Mouse (Mus musculus): Measurements from ENCODE around the gene B4gat1.
"Not testable (repeated sequence)": the region's sequence is repeated elsewhere in the genome, so short reads cannot be mapped to it uniquely, and the experiment has no call there.

B4gat1 gene

DNA sequence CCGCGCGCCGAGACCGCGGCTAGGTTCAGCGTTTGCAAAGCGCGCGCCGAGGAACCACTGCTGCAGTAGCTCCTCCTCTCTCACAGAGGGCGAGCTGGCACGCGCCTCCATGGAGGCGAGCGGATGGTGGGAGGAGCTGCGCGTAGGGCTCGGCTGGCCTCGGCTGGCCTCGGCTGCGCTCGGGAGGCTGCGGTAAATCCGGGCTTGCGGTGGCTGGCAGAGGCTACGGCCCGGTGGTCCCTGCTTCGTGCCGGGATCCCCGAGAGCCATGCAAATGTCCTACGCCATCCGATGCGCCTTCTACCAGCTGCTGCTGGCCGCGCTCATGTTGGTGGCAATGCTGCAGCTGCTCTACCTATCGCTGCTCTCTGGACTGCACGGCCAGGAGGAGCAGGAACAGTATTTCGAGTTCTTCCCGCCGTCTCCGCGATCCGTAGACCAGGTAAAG, at the start of gene B4gat1, which contains the start of gene AC124502.3:
Gene B4gat1 (plus strand): TSS at position 118 of the 448 bp plus-strand sequence.
Gene AC124502.3 (plus strand): TSS at position 183 of the 448 bp plus-strand sequence.
- peak; percentile 88 for DNase-seq

DNA sequence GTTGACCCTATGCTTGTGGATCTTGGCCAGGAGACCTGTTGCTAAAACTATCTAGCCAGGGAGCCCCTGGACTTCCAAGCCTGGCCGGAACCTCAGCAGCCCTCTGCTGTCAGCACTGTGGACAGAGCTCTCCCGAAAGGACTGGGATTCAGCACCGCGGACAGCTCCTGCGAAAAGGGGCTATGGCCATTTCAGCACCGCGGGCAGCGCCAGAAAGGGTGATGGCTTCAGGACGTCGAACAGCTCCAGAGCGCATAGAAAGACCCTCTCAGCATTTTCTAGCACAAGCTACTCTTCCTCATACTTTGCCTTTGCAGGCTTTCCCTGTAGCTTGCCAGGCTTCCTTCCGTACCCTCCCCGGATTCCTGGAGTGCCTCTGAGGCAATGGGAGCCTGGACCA, 49.6 kb upstream of the B4gat1 start:
- peak; percentile 88 for DNase-seq

DNA sequence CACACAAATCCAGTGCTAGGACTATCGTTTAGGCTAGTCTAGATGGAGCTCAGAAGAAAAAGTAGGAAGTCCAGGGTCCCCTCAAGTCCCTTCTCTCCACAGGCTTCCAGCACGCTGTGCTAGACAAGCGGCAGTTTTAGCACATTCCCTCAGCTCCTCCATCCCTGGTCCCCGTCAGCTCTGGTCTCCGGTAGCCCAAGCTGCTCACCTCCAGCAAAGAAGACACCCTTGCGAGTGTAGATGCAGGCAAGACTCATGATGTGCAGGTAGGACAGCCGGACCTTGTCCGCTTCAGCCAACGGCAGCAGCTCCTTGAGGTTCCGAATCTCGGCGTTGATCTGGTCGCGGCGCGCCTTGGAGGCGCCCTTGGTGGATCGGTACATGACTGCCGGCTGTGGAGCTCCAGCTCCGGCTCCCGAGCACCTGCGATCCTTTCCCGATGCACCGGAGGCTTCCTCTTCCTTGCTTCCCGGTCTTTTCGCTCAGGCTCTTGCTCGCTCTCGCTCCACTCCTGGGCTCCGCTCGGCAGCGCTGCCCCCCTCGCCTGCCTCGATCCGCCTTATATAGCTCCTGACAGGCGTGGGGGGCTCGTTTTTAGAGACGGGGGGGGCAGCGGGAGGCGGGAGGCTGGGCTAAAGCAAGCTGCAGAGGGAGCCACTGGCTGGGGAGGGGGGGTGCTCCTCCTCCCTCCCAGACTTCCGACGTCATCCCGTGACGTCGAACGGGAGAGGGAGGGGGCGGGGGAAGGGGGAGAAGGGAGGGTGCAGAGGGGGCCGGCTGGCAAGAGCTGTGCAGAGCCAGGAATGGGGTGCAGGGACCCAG, 49.0 kb upstream of the B4gat1 start:
- no peak for DNase-seq

DNA sequence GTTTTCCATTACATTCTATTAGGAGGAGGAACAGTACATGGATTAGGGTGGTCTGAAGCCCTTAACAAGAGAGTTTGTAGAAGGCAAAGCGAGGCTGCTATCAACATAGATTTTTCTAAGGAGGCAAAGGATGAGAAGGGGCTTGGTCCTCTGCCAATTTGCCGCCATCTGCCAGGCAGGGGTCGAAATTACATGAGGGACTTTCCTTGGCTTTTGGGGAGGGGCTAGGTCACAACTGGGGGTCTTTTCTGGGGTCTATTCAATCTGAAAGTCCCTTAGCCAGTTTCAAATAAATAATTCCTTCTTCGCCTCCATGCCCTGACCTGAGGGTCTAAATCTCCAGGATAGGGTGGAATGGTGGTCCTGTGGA, 48.4 kb upstream of the B4gat1 start, which contains the start of gene Npas4:
Gene Npas4 (minus strand): TSS at position 61 of the 370 bp plus-strand sequence.
- no peak for DNase-seq

DNA sequence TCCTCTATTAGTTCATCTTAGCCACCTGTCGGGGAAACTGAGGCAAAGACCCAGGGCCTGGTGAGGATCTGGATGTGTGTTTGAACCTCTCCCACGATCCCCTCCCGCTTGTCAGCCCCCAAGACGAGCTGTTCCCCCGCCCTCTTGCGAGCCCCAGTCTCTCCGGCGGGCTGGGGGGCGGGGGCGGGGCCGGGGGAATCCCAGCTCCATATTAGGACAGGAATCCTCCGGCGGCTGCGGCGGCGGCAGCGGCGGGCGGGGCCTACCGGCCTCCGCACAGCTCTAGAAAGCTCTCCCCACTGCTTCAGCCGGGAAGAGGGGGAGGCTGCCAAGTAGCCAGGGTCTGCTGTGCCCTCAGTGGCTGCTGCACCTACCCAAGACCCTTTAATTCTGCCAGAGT, 47.9 kb upstream of the B4gat1 start:
- DNase-seq, result no peak

DNA sequence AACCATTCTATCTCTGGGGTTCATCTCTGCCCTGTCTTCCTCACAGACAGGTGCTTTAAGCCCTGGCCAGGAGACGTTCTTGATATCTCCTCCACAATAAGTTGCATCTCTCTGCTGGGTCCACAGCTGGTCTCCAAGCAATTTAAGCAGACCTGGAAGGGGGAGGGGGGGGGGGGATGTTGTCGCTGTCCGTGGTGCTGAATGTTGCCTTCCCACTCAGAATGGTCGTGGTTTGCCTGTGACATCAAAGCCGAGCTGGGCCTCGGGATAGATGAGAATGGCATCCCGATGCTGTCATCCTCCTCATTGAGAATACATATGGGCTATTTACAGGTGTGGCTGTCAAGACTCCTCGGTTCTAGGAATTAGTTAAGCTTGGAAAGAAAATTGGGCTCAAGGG, 46.3 kb upstream of the B4gat1 start:
- DNase-seq, result peak; percentile 20

DNA sequence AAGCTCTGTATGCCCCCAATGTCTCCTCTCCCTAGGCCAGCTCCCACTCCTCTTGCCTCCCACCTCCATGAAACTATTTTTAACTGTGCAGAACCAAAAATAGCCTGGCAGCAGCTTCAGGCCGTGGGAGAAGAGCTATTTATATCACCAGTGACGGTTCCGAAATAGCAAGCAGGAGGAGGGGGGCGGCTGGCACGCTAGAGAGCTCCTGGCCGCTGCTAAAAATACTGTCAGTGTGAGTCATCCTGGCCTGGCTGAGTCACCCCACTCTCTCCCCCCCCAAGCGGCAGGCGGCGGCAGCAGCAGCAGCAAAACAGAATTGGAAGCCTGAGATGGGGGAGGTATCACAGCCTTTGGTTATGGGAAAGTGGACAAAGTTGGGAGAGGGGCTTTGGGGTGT, 45.7 kb upstream of the B4gat1 start:
- DNase-seq, result peak; percentile 37

DNA sequence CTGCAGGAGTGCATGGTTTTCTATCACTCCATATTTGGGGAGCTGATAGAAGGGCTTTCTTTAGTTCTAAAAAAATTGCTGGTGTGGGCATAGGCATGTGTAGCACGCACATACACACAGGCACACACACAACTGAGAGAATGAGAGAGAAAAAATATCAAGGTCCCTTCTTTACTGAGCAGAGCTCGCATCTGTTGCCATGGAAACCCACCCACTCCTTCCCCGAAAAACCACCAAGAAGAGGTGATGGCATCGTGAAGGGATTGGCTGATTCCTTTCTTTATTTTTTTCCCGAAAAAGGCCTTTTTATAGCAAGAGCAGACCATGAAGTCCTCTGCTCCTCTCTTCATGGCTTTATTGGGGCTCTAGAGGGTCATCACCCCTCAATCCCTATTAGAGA, 44.6 kb upstream of the B4gat1 start:
- DNase-seq, result no peak

DNA sequence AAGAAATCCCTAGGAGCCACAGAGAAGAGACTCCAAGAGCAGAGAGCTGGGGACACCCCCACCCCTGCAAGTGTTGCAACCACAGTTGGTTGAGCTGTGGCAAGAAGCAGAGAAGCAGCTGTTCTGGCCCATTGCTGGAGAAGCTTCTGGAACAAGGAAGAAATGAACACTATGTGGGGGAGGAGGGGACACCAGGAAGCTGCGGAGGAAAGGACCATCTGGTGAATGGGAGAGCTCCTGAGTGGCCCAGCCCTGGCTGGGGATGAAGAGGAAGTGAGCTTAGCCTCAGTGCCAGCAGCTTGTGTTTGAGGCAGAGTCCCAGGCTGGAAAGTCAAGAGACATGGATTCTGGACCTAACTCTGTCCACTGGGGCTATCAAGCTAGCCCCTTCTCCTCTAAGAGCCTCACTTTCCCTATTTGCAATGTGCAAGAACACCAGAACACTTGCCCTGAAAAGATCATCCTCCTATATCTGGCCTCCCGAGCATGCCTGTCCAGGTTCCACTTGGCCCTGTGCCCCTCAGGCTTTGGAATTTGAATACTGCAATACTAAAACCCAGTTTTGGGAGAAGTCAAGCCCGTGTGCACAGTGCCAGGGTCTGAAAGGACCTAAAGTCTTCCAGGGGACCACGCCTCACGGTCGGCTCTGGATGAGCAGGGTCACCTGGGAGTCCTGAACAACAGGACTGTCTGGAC, 39.0 kb upstream of the B4gat1 start:
- DNase-seq, result no peak

DNA sequence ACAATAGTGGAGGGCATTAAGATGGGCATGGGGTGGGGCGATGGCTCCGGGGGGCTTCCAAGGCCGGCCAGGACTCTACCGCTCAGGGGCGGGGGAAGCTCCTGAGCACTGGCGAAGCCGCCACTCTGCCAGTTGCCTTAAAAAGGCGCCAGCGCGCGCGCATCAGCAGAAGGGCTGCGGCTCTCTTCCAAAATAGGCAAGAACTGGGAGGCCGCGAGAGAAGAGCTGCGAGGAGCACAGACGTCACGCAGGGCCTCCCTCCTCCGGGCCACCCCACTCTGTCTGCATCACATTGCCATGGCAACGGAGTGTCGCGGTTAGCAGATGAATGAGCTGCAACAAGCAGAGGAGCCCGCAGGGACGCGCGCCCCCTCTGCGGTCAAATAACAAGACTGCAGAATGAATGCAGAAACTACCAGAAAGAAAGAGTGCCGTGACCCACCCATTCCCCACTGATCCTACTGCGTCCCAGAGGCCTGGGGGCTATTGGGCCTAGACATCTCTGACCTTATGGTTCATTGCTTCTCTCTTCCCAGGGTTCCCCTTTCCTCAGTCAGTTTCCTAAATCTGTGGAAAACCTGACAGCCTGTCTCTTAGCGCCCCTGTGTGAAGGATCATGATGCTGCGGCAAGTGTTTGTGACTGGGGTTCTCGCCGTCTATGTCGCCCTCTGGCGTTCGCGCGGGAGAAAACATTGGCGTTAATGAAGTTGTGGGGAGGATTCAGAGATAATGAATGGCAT, 36.8 kb upstream of the B4gat1 start:
- peak; percentile 65 for DNase-seq

DNA sequence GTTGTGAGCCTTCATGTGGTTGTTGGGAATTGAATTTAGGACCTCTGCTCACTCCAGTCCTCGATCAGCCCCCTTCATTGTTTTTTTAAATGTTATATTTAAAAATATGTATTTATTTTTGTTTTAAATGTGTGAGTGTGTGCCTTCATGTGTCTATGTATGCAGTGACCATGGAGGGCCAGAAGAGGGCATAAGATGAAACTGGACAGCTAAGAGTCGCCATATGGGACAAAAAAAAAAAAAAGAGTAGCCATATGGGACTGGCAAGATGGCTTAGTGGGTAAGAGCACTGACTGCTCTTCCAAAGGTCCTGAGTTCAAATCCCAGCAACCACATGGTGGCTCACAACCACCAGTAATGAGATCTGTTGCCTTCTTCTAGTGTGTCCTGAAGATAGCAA, 35.0 kb upstream of the B4gat1 start:
- not testable (repeated sequence) for DNase-seq

DNA sequence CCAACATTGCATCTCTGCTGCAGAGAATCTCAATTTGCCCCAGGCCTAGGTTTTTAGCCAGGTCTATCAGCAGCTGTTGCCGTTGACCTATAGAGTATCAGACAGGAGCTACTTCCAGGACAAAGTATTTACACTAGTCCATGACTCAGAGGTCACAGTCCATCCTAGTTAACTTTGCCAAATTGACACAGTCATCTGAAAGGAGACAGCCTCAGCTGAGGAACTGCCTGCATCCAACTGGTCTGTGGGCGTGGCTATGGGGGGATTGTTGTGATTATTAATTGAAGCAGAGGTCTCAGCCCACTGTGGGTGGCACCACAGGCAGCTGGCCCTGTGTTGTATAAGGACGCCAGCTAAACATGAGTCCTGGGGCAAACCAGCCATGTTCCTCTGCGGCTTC, 33.7 kb upstream of the B4gat1 start:
- no peak for DNase-seq

DNA sequence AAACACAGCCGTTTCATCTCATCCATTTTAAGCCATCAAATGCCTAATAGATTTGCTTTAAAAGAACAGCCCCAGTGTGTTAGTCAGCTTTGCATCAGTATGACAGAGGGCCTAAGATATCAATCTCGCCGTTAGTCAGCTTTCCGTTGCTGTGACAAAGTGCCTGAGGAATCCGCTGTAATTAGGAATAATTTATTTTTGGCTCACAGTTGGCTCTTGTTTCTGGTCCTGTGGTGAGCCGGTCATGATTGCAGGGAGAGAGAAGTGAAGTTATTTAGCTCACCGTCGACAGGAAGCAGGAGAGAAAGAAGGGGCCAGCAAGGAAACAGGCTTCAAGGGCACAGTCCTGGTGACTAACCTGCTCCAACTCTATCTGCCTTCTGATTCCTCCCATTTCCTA, 25.5 kb upstream of the B4gat1 start:
- no peak for DNase-seq

DNA sequence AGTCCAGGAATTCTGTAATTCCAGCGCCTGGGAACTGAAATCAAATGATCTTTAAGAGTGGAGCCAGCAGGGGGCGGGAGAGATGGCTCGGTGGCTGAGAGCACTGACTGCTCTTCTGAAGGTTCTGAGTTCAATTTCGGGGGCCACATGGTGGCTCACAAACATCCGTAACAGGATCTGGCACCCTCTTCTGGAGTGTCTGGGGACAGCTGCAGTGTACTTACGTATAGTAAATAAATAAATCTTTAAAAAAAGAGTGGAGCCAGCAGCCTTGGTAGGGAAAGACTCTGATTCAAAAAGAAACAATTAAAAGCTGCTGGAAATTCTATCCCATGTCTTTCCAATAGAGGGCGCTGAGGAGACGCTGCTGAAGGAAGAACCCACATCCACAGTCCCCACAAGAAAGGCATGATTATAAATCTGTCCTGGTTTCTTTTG, 23.6 kb upstream of the B4gat1 start:
- DNase-seq, result no peak

DNA sequence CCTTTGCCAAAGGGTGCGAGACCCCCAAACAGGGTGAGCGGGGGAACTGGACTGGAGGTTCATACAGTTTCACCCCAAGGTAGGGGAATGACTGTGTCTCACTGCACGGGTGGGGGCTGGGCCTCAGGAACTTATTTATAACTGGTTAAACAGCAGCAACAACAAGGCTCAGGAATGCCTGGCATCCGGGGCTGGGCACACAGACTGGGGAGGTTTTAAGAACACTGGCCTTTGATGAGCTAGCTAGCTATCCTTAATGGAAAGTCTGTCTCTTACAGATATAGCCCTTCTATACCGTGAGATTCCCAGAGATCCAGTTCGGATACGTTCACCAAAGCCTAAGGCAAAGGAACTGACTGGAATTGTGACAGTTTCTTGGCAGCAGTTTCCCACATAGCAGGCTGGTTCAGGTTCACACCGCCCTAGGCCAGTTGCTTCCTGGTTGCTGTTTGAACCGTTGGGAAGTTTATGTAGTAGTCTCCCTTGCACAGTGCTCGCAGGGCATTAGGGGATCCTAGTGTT, 22.3 kb upstream of the B4gat1 start:
- no peak for DNase-seq

DNA sequence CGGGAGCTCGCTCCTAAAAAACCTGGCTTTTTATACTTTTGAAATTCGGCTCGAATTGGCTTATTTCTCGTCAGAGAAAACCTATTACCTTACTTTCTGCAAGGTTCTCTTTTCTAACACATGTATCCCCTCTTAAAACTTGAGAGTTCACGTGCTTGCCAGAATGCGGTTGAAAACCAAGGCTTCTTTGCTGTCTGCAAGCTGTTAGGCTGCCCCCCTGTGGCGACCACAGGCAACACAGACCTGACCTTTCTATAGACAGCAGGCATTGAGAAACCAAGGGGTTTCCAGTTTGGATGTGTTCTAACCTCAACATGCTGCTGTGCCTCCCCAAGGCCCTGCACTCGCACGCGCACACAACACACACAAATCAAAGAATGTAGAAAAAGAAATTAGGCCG, 21.8 kb upstream of the B4gat1 start:
- peak; percentile 77 for DNase-seq

DNA sequence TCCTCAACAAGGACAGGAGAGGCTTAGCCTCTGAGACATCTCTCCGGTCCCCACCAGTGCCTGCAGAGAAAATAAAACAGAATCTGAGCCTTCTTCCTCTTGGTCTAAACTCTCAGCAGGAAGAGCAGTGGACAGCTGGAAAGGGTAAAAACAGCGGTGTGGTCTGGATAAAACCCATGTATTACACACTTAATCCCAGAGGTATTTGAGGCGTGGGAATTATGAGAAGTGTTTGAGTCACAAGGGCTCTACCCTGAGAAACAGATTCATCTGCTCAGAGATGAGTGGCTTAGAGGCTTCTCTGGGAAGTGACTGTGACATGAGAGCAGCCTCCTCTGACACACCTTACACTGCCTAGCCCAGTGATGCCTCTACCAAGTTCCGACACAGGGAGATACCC, 21.0 kb upstream of the B4gat1 start:
- DNase-seq, result no peak

DNA sequence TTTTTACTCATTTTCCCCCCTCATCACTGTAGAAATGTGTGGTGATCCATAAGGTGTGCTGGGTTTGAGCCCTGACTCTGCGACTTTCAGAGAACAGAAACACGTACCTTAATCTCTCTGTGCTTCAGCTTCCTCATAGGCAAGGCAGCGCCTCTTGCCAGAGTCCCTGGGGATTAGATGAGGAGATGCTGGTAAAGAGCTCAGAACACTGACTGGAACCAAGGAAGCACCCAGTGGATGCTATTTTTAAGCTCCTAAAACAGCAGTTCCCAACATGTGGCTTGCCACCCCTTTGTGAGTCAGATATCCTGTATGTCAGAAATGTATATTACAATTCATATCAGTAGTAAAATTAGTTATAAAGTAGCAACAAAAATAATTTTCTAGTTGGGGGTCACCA, 20.4 kb upstream of the B4gat1 start:
- DNase-seq, result no peak

DNA sequence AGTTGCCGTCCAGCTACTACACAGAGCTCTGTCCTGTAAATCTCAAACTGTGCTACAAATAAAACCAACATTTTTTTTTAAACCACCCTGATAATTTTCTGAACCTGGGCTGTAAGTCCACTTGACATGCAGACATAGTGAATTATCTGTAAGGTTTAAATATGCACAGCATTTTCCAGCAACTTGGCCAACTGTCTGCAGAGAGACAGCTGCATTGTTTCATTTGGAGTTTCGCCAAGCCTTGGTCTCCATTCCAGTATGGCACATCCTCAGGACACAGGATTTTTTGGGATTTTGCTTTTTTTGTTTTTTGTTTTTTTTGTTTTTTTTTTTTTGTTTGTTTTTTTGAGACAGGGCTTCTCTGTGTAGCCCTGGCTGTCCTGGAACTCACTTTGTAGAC, 17.2 kb upstream of the B4gat1 start:
- no peak for DNase-seq

DNA sequence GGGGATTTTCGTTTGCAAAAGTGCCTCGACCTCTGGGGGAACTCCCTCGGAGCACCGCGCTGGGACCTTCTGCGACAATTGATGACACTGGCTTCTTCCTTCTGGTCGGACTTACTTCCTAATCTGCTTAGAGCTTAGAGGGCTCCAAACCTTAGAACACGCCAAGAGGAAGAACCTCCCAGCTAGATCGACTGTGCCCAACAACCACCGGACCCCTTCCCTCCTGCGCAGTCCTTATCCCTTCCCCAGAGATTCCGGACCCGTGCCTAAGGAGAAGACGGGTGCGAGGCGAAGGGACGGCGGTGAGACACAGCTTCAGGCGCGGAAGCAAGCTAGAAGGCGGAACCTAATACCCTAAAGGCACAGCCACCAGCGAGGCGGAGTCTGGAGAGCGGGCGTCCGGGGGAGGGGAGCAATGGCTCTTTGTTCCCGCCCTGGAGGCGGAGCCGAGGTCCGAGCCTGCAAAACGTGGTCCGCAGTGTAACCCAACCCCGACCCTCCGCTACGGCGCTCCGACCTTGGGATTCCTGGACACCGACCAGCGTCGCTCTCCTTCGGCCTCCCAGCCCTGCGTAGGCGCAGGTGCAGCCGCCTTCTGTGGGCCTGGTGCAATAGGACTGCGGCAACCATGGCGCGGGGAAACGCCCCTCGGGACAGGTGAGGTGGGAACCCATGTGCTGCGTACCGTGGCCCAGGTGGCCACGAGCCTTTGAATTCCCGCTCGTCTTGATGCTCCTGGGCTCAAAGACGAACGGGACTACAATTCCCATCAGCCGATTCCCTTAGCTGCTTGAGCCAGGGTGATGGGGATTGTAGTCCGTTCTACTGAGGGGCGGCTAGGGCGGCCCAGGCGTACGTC, 14.8 kb upstream of the B4gat1 start, which contains the start of gene Slc29a2:
Gene Slc29a2 (plus strand): TSS at position 240 of the 859 bp plus-strand sequence.
- peak; percentile 90 for DNase-seq

DNA sequence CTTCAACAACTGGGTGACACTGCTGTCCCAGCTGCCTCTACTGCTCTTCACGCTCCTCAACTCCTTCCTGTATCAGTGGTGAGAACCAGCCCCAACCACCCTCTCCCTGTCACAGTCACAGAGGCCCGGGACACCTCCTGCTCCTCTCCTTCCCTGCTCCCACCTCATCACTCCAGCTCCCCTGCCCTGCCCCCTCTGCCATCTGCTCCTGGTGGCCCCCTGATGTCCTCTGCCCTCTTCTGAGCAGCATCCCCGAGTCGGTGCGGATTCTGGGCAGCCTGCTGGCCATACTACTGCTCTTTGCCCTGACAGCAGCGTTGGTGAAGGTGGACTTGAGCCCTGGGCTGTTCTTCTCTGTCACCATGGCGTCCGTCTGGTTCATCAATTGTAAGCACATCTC, 12.5 kb upstream of the B4gat1 start:
- no peak for DNase-seq

DNA sequence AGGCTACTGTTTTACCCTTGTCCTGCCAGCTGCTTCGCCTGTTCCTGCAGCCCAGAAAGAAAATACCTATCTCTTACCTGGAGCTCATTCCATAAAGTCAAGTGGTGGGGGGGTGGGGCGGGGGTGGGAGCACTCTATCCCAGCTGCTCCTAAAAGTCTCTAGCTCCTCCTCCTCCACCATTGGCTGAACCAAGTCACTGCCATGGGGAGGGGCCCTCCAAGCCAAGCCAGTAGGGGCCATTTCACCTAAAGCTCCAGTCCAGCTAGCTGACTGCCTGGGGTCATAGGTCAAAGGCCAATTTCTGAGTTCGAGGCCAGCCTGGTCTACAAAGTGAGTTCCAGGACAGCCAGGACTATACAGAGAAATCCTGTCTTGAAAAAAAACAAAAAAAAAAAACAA, 5.9 kb upstream of the B4gat1 start:
- no peak for DNase-seq
